Mouse (Mus musculus) heart, embryonic 11.5 days (tissue): ENCODE measurements around the gene Wdr82. TPM values are rescaled to one million over a fixed set of nuclear protein-coding genes. Genes with fewer than 3 reads are reported as not detected.
"Not testable (repeated sequence)": the region's sequence is repeated elsewhere in the genome, so short reads cannot be mapped to it uniquely, and the experiment has no call there.

Source experiments
- ATAC-seq: fragments of 200-750 bp; cut with Nextera tagmentation; replicated peaks from 2 replicates; pipeline ENCODE4 v1.8.0; 2017; ENCODE audit warnings: moderate library complexity; ENCODE audit not compliant: insufficient number of reproducible peaks, low FRiP score, low TSS enrichment
- H3K27ac ChIP-seq: fragments of 300-500 bp; sonication (generic); 2 replicates; pipeline ENCODE4 v1.5.1; 2014; ENCODE audit warnings: mild to moderate bottlenecking, low read depth, low read length
- H3K27me3 ChIP-seq: fragments of 300-500 bp; sonication (generic); 2 replicates; pipeline ENCODE4 v1.6.1; 2014; ENCODE audit warnings: mild to moderate bottlenecking, low read length, mixed read lengths; ENCODE audit not compliant: control insufficient read depth, insufficient read depth
- H3K36me3 ChIP-seq: fragments of 300-500 bp; sonication (generic); 2 replicates; pipeline ENCODE4 v1.6.1; 2014; ENCODE audit warnings: mild to moderate bottlenecking, low read length, moderate library complexity, mixed read lengths; ENCODE audit not compliant: control insufficient read depth, insufficient read depth
- H3K4me1 ChIP-seq: fragments of 300-500 bp; sonication (generic); 2 replicates; pipeline ENCODE4 v1.6.1; 2014; ENCODE audit warnings: low read length; ENCODE audit not compliant: control insufficient read depth, insufficient read depth
- H3K4me2 ChIP-seq: fragments of 300-500 bp; sonication (generic); 2 replicates; pipeline ENCODE4 v1.6.1; 2014; ENCODE audit warnings: mild to moderate bottlenecking, moderate library complexity
- H3K4me3 ChIP-seq: fragments of 300-500 bp; sonication (generic); 2 replicates; pipeline ENCODE4 v1.5.1; 2014; ENCODE audit warnings: low read depth, low read length
- H3K9ac ChIP-seq: fragments of 300-500 bp; sonication (generic); 2 replicates; pipeline ENCODE4 v1.6.1; 2014; ENCODE audit warnings: mild to moderate bottlenecking, low read depth, low read length, moderate library complexity
- H3K9me3 ChIP-seq: fragments of 300-500 bp; sonication (generic); replicated peaks from 2 replicates; pipeline ENCODE4 v1.6.1; 2016; ENCODE audit warnings: low read length; ENCODE audit not compliant: control insufficient read depth
- WGBS: fragments of 180-500 bp; shearing (Covaris S2); extraction: QIAGEN DNeasy Blood & Tissue Kit; methylation state at CpG from one replicate; pipeline ENCODE4 v1.1.7; 2014; ENCODE audit not compliant: insufficient replicate concordance; 5-methylcytosine and 5-hydroxymethylcytosine counted together
- polyA plus RNA-seq: library from polyadenylated mRNA; unstranded; fragments of >200 nt; fragmentation: Nextera tagmentation; extraction: Ambion mirVana; gene quantifications from 2 replicates; pipeline ENCODE4 v1.2.1, GENCODE M21; 2014

The Wdr82 gene
- polyA plus RNA-seq, 1 experiment from 2014 or later = 24.4 TPM

DNA sequence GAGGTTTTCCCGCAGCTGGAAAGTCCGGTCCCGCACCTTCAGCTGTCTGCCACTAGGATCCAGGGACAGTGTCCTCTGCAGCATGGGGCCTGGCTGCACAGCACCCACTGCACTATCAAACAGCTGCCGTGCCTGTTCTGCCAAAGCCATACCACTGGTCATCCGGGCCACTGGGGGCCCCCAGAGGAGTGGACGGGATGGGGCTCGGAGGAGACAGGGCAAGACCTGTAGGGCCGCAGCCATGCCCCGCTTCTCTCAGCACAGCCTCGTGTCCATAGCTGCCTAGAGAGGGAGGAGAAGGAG is 13.2 kb upstream of the Wdr82 start:
- peaks cover under 1% of the 10 kb centered on the region; the same call in 1 of the 2 replicates for H3K27me3 ChIP-seq
- peaks cover 5% of the 10 kb centered on the region; the same call in 1 of the 2 replicates for H3K4me1 ChIP-seq
- H3K4me2 ChIP-seq = no peak overlapping the region
- no peak overlapping the region for H3K9ac ChIP-seq
- H3K27ac ChIP-seq = no peak overlapping the region
- H3K9me3 ChIP-seq = no peaks in the 10 kb centered on the region
- no peak for ATAC-seq
- no peaks in the 10 kb centered on the region for H3K36me3 ChIP-seq
- H3K4me3 ChIP-seq = no peak overlapping the region
- WGBS = 83% methylated on average over 10 of the region's 10 CpGs

DNA sequence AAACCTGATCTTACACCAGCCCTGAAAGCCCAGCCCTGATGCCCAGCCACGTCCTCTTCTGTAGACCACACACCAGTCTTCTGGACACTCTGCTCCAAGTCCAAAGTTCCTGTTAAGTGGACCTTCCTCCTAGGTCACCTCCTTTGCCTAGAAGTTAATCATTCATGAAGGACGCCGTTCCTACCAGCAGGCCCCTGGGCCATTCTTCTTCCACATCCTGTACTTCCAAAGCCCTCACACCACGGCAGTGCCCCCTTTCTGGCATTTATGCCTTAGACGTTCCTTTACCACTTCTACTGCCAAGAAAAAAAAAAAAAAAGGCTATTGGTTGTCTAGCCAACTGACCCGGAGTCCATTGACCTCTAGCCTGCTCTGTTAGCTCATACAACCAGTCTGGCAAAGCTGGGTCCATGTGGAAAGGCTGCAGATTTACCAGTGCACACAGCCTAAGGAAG is 12.7 kb upstream of the Wdr82 start, which contains the start of gene Glyctk:
Gene Glyctk, minus strand, starts transcription at position 102 of the 455 bp plus-strand sequence.
- 79% methylated on average over 6 of the region's 6 CpGs for WGBS
- Histone ChIP-seq H3K36me3 (no peaks in the 10 kb centered on the region), H3K4me1 (peaks cover 5% of the 10 kb centered on the region; the same call in 1 of the 2 replicates), H3K27ac (no peak within 1 kb of the TSS), H3K9me3 (no peaks in the 10 kb centered on the region), H3K27me3 (no peaks in the 10 kb centered on the region), H3K4me2 (no peak within 1 kb of the TSS), H3K4me3 (no peak within 1 kb of the TSS), H3K9ac (no peak within 1 kb of the TSS)
- ATAC-seq = no peak

DNA sequence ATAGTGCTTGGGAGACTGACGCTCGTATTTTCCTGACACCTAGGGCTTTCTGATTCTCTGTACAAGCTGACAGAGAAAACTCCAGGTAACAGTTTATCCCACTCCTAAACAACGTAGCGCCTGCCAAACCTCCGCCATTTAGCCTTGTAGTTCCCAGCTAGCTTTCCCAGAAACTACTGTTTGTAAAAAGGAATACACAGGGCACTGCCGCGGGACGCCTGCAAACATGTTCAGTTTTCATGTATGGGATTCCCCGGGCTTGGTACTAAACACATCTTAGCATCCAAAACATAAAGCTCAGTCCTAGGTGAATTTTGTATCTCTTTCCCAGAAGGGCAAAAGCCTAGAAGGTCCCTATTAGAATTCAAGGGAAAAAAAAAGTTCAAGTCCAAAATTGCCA is 11.5 kb upstream of the Wdr82 start:
- ATAC-seq = no peak
- 83% methylated on average over 9 of the region's 9 CpGs for WGBS
- Histone ChIP-seq H3K4me1 (peaks cover 5% of the 10 kb centered on the region; the same call in 1 of the 2 replicates), H3K36me3 (no peaks in the 10 kb centered on the region), H3K27me3 (no peaks in the 10 kb centered on the region), H3K4me2 (peak overlapping the region; percentile 69), H3K4me3 (no peak overlapping the region), H3K27ac (no peak overlapping the region), H3K9me3 (no peaks in the 10 kb centered on the region), H3K9ac (no peak overlapping the region)

DNA sequence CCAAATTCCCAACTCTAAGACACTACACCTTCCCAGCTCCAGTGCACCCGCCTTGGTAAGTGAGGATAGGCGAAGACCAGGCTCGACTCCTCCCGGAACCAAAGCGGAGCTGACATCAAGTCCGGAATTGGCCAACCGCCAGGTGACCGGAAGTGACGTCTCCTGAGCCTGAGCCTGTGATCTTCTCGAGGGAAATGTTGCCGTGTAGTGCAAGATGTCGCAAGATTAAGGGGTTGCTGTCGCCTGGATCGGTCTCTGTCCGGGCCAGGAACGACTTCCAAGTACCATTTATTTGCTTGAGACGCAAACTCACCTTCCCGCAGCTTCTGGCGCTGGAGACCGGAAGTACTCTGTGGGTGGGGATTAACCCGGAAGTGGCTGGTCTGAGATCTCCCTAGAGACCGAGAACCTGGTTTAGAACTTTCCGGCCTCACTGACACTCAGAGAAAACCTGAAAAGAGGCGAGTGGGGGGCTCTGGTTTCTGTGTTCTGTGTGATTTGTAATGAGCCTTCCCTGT is 10.9 kb upstream of the Wdr82 start:
- Histone ChIP-seq H3K4me1 (peaks cover 5% of the 10 kb centered on the region; the same call in 1 of the 2 replicates), H3K4me2 (peak overlapping the region; percentile 69), H3K9ac (peak overlapping the region; percentile 77), H3K27ac (peak overlapping the region; percentile 84), H3K4me3 (peak overlapping the region; percentile 51), H3K36me3 (no peaks in the 10 kb centered on the region), H3K27me3 (no peaks in the 10 kb centered on the region), H3K9me3 (no peaks in the 10 kb centered on the region)
- peak; percentile 84 for ATAC-seq
- 2% methylated on average over 24 of the region's 24 CpGs for WGBS

DNA sequence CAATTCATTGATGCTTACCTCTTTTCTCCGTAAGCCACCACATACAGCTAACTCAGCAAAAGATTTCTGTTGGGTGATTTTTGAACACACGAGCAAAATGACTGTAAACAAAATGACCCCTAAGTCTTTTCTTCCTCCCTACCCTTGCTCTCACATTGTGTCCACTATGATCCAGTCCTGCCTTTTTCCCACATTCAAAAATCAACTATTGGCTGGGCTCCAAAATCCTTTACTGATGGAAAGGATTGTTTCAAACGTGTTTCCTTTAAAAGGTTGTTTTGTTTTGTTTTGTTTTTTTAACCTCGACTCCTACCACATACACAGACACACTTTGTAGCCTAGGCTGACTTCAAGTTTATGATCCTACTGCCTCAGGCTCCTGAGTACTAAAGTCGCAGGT is 10.3 kb upstream of the Wdr82 start:
- Histone ChIP-seq H3K9me3 (no peaks in the 10 kb centered on the region), H3K4me3 (peak overlapping the region; percentile 51), H3K36me3 (no peaks in the 10 kb centered on the region), H3K27ac (peak overlapping the region; percentile 84; the same call in 1 of the 2 replicates), H3K9ac (peak overlapping the region; percentile 77), H3K27me3 (no peaks in the 10 kb centered on the region), H3K4me1 (peaks cover 5% of the 10 kb centered on the region; the same call in 1 of the 2 replicates), H3K4me2 (peak overlapping the region; percentile 69)
- WGBS = 47% methylated on average over 5 of the region's 5 CpGs
- ATAC-seq = no peak

DNA sequence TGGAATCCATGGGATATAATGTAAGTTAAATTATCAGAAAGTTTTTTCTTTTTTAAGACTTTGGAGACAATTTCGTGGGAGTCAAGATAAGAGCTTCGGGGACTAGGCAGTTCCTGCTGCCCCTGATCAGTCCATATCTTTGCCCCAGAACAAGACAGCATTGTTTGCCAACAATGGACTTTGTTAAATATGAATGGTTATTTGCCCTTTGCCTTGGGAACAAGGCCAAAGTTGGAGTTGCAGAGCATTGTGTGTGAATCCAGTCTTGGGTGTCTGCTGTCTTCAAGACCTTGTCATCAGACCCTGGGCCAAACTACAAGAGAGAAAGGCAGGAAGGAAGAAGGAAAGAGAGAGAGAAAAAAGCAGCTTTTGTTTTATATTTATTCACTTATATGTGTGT is 4.0 kb upstream of the Wdr82 start:
- Histone ChIP-seq H3K9ac (no peak overlapping the region), H3K4me3 (no peak overlapping the region), H3K9me3 (no peaks in the 10 kb centered on the region), H3K27ac (no peak overlapping the region), H3K4me2 (no peak overlapping the region), H3K27me3 (no peaks in the 10 kb centered on the region), H3K4me1 (0 out of 2 replicates have a peak, but pooled peaks cover 2% of the 10 kb centered on the region), H3K36me3 (no peaks in the 10 kb centered on the region)
- no peak for ATAC-seq
- WGBS = 57% methylated on average over 2 of the region's 2 CpGs

DNA sequence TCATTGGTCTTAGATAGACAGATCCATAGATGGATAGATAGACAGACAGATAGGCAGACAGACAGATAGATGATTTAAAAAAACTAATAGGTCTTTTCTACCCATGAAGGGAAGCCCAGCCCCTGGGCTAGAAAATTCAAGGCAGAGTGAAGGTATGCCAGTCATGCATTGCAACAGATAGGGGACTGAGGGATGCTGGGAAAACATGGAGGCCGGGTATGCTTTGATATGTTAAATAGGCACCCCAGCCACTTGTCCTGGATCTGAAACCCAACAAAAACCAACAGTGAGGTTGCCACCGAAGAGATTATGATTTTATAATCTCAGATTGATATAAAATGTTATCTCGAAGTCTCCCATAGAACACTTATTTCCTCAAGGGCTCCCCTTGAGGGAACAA is 3.5 kb upstream of the Wdr82 start:
- H3K9me3 ChIP-seq = no peaks in the 10 kb centered on the region
- no peak overlapping the region for H3K4me2 ChIP-seq
- no peak for ATAC-seq
- WGBS = 74% methylated on average over 3 of the region's 3 CpGs
- H3K4me3 ChIP-seq = no peak overlapping the region
- no peak overlapping the region for H3K9ac ChIP-seq
- no peak overlapping the region for H3K27ac ChIP-seq
- H3K4me1 ChIP-seq = 0 out of 2 replicates have a peak, but pooled peaks cover 2% of the 10 kb centered on the region
- H3K36me3 ChIP-seq = no peaks in the 10 kb centered on the region
- no peaks in the 10 kb centered on the region for H3K27me3 ChIP-seq

DNA sequence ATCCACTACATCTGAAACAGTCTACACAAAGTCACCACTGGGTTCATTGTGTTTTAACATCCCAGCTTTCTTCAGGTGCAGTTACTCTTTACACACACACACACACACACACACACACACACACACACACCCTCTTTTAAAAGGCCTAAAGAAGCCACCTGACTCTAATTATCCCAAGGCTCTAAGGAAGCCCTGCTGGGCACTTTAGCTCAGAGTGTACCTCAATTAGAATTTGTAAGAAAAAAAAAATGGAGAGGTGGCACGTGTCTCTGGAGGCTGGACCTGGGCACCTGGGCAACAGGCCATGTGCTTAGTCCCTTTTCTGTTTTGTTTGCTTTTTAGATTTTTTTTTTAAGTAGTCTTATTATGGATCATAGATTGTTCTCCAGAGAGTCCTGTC is 3.0 kb upstream of the Wdr82 start:
- Histone ChIP-seq H3K9ac (no peak overlapping the region), H3K4me3 (no peak overlapping the region), H3K4me2 (no peak overlapping the region), H3K9me3 (no peaks in the 10 kb centered on the region), H3K4me1 (0 out of 2 replicates have a peak, but pooled peaks cover 2% of the 10 kb centered on the region), H3K27ac (no peak overlapping the region), H3K27me3 (no peaks in the 10 kb centered on the region), H3K36me3 (no peaks in the 10 kb centered on the region)
- WGBS = 70% methylated on average over 1 of the region's 1 CpGs
- no peak for ATAC-seq

DNA sequence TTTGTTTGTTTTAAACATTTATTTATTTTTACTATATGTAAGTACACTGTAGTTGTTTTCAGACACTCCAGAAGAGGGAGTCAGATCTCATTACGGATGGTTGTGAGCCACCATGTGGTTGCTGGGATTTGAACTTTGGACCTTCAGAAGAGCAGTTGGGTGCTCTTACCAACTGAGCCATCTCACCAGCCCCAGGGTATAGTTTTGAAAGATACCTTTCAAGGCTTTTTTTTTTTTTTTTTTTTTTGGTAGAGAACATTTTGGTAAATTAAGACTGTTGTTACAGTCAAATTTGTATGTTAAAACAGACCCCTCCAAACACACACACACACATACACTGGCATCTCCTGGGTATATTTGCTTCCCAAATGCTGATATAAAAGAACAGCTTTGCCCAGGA is 1.7 kb upstream of the Wdr82 start:
- H3K9me3 ChIP-seq, H3K36me3 ChIP-seq, H3K27ac ChIP-seq, ATAC-seq, H3K4me3 ChIP-seq, H3K9ac ChIP-seq, H3K27me3 ChIP-seq, H3K4me2 ChIP-seq: not testable (repeated sequence)
- H3K4me1 ChIP-seq = peaks cover 13% of the 10 kb centered on the region
- 76% methylated on average over 1 of the region's 1 CpGs for WGBS
